Mouse (Mus musculus): ENCODE results near the gene A3galt2. TPM values are rescaled to one million over a fixed set of nuclear protein-coding genes. Genes with fewer than 3 reads are reported as not detected.
A peak's percentile ranks its signal among the peaks of the same experiment; 100 is the strongest.

Gene A3galt2
- polyA plus RNA-seq, 1 experiment, result 0.07 TPM

- TF ChIP-seq POLR2A (IDR thresholded peaks at IDR 0.05; ENCODE audit: control insufficient read depth, low read depth, low read length), result no peak
- no peak for TF ChIP-seq CTCF (IDR thresholded peaks at IDR 0.05; ENCODE audit: control insufficient read depth, insufficient read depth, insufficient replicate concordance, low read depth, low read length)
- peaks cover 9% of the 10 kb centered on the region for H3K4me1 ChIP-seq (ENCODE audit: control insufficient read depth, insufficient read depth, low read length)
- no peak overlapping the region for H3K4me3 ChIP-seq (ENCODE audit: control insufficient read depth, low read depth, low read length)
- no peaks in the 10 kb centered on the region for H3K36me3 ChIP-seq (ENCODE audit: control insufficient read depth, insufficient read depth, low read length)
- H3K27me3 ChIP-seq (ENCODE audit: control insufficient read depth, insufficient read depth, low read length), result no peaks in the 10 kb centered on the region
- H3K27ac ChIP-seq (ENCODE audit: control insufficient read depth, insufficient read depth, low read depth, low read length), result no peak overlapping the region
Observed at GRCm38 (mm10) chr4:128721061-128721648, 34.0 kb upstream of the A3galt2 start.

GRCm38 (mm10) chr4:128721761-128722160, 33.4 kb upstream of the A3galt2 start:
- H3K4me1 ChIP-seq (ENCODE audit: control insufficient read depth, insufficient read depth, low read length), result peaks cover 5% of the 10 kb centered on the region
- H3K27me3 ChIP-seq (ENCODE audit: control insufficient read depth, insufficient read depth, low read length), result no peaks in the 10 kb centered on the region
- TF ChIP-seq POLR2A (IDR thresholded peaks at IDR 0.05; ENCODE audit: control insufficient read depth, low read depth, low read length) (no peak), CTCF (IDR thresholded peaks at IDR 0.05; ENCODE audit: control insufficient read depth, insufficient read depth, insufficient replicate concordance, low read depth, low read length) (no peak)
- no peak overlapping the region for H3K27ac ChIP-seq (ENCODE audit: control insufficient read depth, insufficient read depth, low read depth, low read length)
- H3K4me3 ChIP-seq (ENCODE audit: control insufficient read depth, low read depth, low read length), result no peak overlapping the region
- H3K36me3 ChIP-seq (ENCODE audit: control insufficient read depth, insufficient read depth, low read length), result no peaks in the 10 kb centered on the region

GRCm38 (mm10) chr4:128722932-128723331, 32.2 kb upstream of the A3galt2 start:
- Histone ChIP-seq H3K27ac (ENCODE audit: control insufficient read depth, insufficient read depth, low read depth, low read length) (no peak overlapping the region), H3K27me3 (ENCODE audit: control insufficient read depth, insufficient read depth, low read length) (no peaks in the 10 kb centered on the region), H3K36me3 (ENCODE audit: control insufficient read depth, insufficient read depth, low read length) (no peaks in the 10 kb centered on the region), H3K4me3 (ENCODE audit: control insufficient read depth, low read depth, low read length) (no peak overlapping the region), H3K4me1 (ENCODE audit: control insufficient read depth, insufficient read depth, low read length) (no peaks in the 10 kb centered on the region; the same call in none of the 2 replicates)
- TF ChIP-seq CTCF (IDR thresholded peaks at IDR 0.05; ENCODE audit: control insufficient read depth, insufficient read depth, insufficient replicate concordance, low read depth, low read length) (no peak), POLR2A (IDR thresholded peaks at IDR 0.05; ENCODE audit: control insufficient read depth, low read depth, low read length) (no peak)

GRCm38 (mm10) chr4:128723431-128723830, 31.7 kb upstream of the A3galt2 start:
- Histone ChIP-seq H3K27ac (ENCODE audit: control insufficient read depth, insufficient read depth, low read depth, low read length) (no peak overlapping the region), H3K4me3 (ENCODE audit: control insufficient read depth, low read depth, low read length) (no peak overlapping the region), H3K4me1 (ENCODE audit: control insufficient read depth, insufficient read depth, low read length) (no peaks in the 10 kb centered on the region; the same call in none of the 2 replicates), H3K27me3 (ENCODE audit: control insufficient read depth, insufficient read depth, low read length) (no peaks in the 10 kb centered on the region), H3K36me3 (ENCODE audit: control insufficient read depth, insufficient read depth, low read length) (no peaks in the 10 kb centered on the region)
- TF ChIP-seq CTCF (IDR thresholded peaks at IDR 0.05; ENCODE audit: control insufficient read depth, insufficient read depth, insufficient replicate concordance, low read depth, low read length) (no peak), POLR2A (IDR thresholded peaks at IDR 0.05; ENCODE audit: control insufficient read depth, low read depth, low read length) (no peak)

- H3K4me3 ChIP-seq (ENCODE audit: control insufficient read depth, low read depth, low read length), result no peak overlapping the region; the same call in 1 of the 2 replicates
- H3K4me1 ChIP-seq (ENCODE audit: control insufficient read depth, insufficient read depth, low read length), result peaks cover 2% of the 10 kb centered on the region
- H3K27ac ChIP-seq (ENCODE audit: control insufficient read depth, insufficient read depth, low read depth, low read length), result no peak overlapping the region
- H3K36me3 ChIP-seq (ENCODE audit: control insufficient read depth, insufficient read depth, low read length), result no peaks in the 10 kb centered on the region
- TF ChIP-seq POLR2A (IDR thresholded peaks at IDR 0.05; ENCODE audit: control insufficient read depth, low read depth, low read length) (no peak), CTCF (IDR thresholded peaks at IDR 0.05; ENCODE audit: control insufficient read depth, insufficient read depth, insufficient replicate concordance, low read depth, low read length) (no peak)
- no peaks in the 10 kb centered on the region for H3K27me3 ChIP-seq (ENCODE audit: control insufficient read depth, insufficient read depth, low read length)
Observed at GRCm38 (mm10) chr4:128724059-128724458, 31.1 kb upstream of the A3galt2 start.

- Histone ChIP-seq H3K4me3 (ENCODE audit: control insufficient read depth, low read depth, low read length) (peak overlapping the region; percentile 94), H3K4me1 (ENCODE audit: control insufficient read depth, insufficient read depth, low read length) (peaks cover 9% of the 10 kb centered on the region), H3K27me3 (ENCODE audit: control insufficient read depth, insufficient read depth, low read length) (no peaks in the 10 kb centered on the region), H3K36me3 (ENCODE audit: control insufficient read depth, insufficient read depth, low read length) (no peaks in the 10 kb centered on the region), H3K27ac (ENCODE audit: control insufficient read depth, insufficient read depth, low read depth, low read length) (peak overlapping the region; percentile 79)
- TF ChIP-seq POLR2A (IDR thresholded peaks at IDR 0.05; ENCODE audit: control insufficient read depth, low read depth, low read length), result peak; percentile 72
- TF ChIP-seq CTCF (IDR thresholded peaks at IDR 0.05; ENCODE audit: control insufficient read depth, insufficient read depth, insufficient replicate concordance, low read depth, low read length), result no peak
Observed at GRCm38 (mm10) chr4:128727019-128727720, 28.0 kb upstream of the A3galt2 start.

- H3K4me3 ChIP-seq (ENCODE audit: control insufficient read depth, low read depth, low read length), result peak overlapping the region; percentile 94
- TF ChIP-seq CTCF (IDR thresholded peaks at IDR 0.05; ENCODE audit: control insufficient read depth, insufficient read depth, insufficient replicate concordance, low read depth, low read length), result no peak
- TF ChIP-seq POLR2A (IDR thresholded peaks at IDR 0.05; ENCODE audit: control insufficient read depth, low read depth, low read length), result no peak
- H3K4me1 ChIP-seq (ENCODE audit: control insufficient read depth, insufficient read depth, low read length), result peaks cover 9% of the 10 kb centered on the region
- H3K27ac ChIP-seq (ENCODE audit: control insufficient read depth, insufficient read depth, low read depth, low read length), result peak overlapping the region; percentile 79
- no peaks in the 10 kb centered on the region for H3K36me3 ChIP-seq (ENCODE audit: control insufficient read depth, insufficient read depth, low read length)
- H3K27me3 ChIP-seq (ENCODE audit: control insufficient read depth, insufficient read depth, low read length), result no peaks in the 10 kb centered on the region
Observed at GRCm38 (mm10) chr4:128727721-128728430, 27.3 kb upstream of the A3galt2 start.
